In genomic region chr7:13024805-13025204, GRCm38 (mm10) we compare ENCODE assay signal across 8 mouse cellular contexts. TPM values are rescaled to one million over a fixed set of nuclear protein-coding genes. Genes with fewer than 3 reads are reported as not detected.
DNase-seq lines count a peak whose midpoint lies in the region; ATAC-seq and TF ChIP-seq lines count a peak whose summit lies in the region.

No protein-coding gene starts in this region.

- H3ac ChIP-seq in C2C12 (ENCODE audit: control insufficient read depth, insufficient read length, low read depth): peak overlapping the region; percentile 88

- H3K9ac ChIP-seq in heart, embryonic 15.5 days: peak overlapping the region; percentile 98
- peak overlapping the region; percentile 86 for H3K9ac ChIP-seq in liver, postnatal 0 days (replicated peaks)
- peak overlapping the region; percentile 93 for H3K9ac ChIP-seq in neural tube, embryonic 14.5 days (replicated peaks; ENCODE audit: low read depth, low read length)

- H3K27ac ChIP-seq in bone marrow, adult 2 months (ENCODE audit: control insufficient read depth, insufficient read depth, low read depth, low read length, poor library complexity): peak overlapping the region; percentile 99
- peak overlapping the region; percentile 99 for H3K27ac ChIP-seq in heart, embryonic 15.5 days
- H3K27ac ChIP-seq in liver, postnatal 0 days (ENCODE audit: low read depth): peak overlapping the region; percentile 99
- peak overlapping the region; percentile 98 for H3K27ac ChIP-seq in neural tube, embryonic 14.5 days (ENCODE audit: low read depth, low read length)

- WGBS in bone marrow, adult 2 months: under 1% methylated on average over 44 of the region's 44 CpGs
- under 1% methylated on average over 44 of the region's 44 CpGs for WGBS in heart, embryonic 15.5 days
- under 1% methylated on average over 44 of the region's 44 CpGs for WGBS in liver, postnatal 0 days (ENCODE audit: insufficient replicate concordance)
- WGBS in neural tube, embryonic 14.5 days: under 1% methylated on average over 36 of the region's 44 CpGs

- no peak for TF ChIP-seq POLR2A in bone marrow, adult 2 months (IDR thresholded peaks at IDR 0.05; ENCODE audit: borderline replicate concordance, control insufficient read depth, low read depth, low read length)

- peak overlapping the region; percentile 85 for H3K4me2 ChIP-seq in heart, embryonic 15.5 days
- H3K4me2 ChIP-seq in liver, postnatal 0 days (ENCODE audit: low read depth, low read length): peak overlapping the region; percentile 96
- peak overlapping the region; percentile 87 for H3K4me2 ChIP-seq in neural tube, embryonic 14.5 days (ENCODE audit: low read depth, low read length)

- no peaks in the 10 kb centered on the region for H3K27me3 ChIP-seq in C2C12 (ENCODE audit: control insufficient read depth, insufficient read depth, insufficient read length)
- H3K27me3 ChIP-seq in heart, embryonic 15.5 days: no peaks in the 10 kb centered on the region
- no peaks in the 10 kb centered on the region for H3K27me3 ChIP-seq in liver, postnatal 0 days (ENCODE audit: insufficient read depth, low read length)
- H3K27me3 ChIP-seq in neural tube, embryonic 14.5 days (ENCODE audit: control insufficient read depth, insufficient read depth, low read length): no peaks in the 10 kb centered on the region

- peaks cover 52% of the 10 kb centered on the region for H3K79me2 ChIP-seq in C2C12 (ENCODE audit: control insufficient read depth, insufficient read depth)

- H3K4me1 ChIP-seq in bone marrow, adult 2 months (ENCODE audit: control insufficient read depth, insufficient read depth, low read length): peaks cover 4% of the 10 kb centered on the region
- H3K4me1 ChIP-seq in heart, embryonic 15.5 days (replicated peaks): peaks cover 30% of the 10 kb centered on the region
- H3K4me1 ChIP-seq in liver, postnatal 0 days (ENCODE audit: insufficient read depth): peaks cover 27% of the 10 kb centered on the region
- peaks cover 18% of the 10 kb centered on the region for H3K4me1 ChIP-seq in neural tube, embryonic 14.5 days (ENCODE audit: control insufficient read depth, insufficient read depth, low read length)

- no peaks in the 10 kb centered on the region for H3K9me3 ChIP-seq in heart, embryonic 15.5 days (replicated peaks)
- no peaks in the 10 kb centered on the region for H3K9me3 ChIP-seq in liver, postnatal 0 days (ENCODE audit: low read length)
- no peaks in the 10 kb centered on the region for H3K9me3 ChIP-seq in neural tube, embryonic 14.5 days (ENCODE audit: control insufficient read depth, low read length)

- H3K4me3 ChIP-seq in C2C12 (ENCODE audit: insufficient read depth, poor library complexity, severe bottlenecking): peak overlapping the region; percentile 80
- peak overlapping the region; percentile 65 for H3K4me3 ChIP-seq in bone marrow, adult 2 months (replicated peaks; ENCODE audit: control insufficient read depth, low read depth, low read length)
- H3K4me3 ChIP-seq in heart, embryonic 15.5 days: peak overlapping the region; percentile 97
- peak overlapping the region; percentile 70 for H3K4me3 ChIP-seq in liver, postnatal 0 days (ENCODE audit: low read depth, low read length)
- H3K4me3 ChIP-seq in neural tube, embryonic 14.5 days (ENCODE audit: low read depth, low read length): peak overlapping the region; percentile 74

- TF ChIP-seq CTCF in C2C12 (IDR thresholded peaks at IDR 0.05; ENCODE audit: control insufficient read depth, insufficient read depth, insufficient read length): peak; percentile 0
- TF ChIP-seq CTCF in bone marrow, adult 2 months (IDR thresholded peaks at IDR 0.05; ENCODE audit: control insufficient read depth, insufficient read depth, low read length): no peak
- TF ChIP-seq CTCF in liver, postnatal 0 days (IDR thresholded peaks at IDR 0.05; ENCODE audit: low read depth): peak; percentile 48

- TF ChIP-seq EP300 in liver, postnatal 0 days (IDR thresholded peaks at IDR 0.05; ENCODE audit: low read depth): no peak

- H3K36me3 ChIP-seq in C2C12 (ENCODE audit: control insufficient read depth, insufficient read depth): peaks cover 48% of the 10 kb centered on the region
- H3K36me3 ChIP-seq in heart, embryonic 15.5 days: peaks cover 37% of the 10 kb centered on the region
- peaks cover 37% of the 10 kb centered on the region for H3K36me3 ChIP-seq in liver, postnatal 0 days (replicated peaks; ENCODE audit: insufficient read depth, low read length)
- peaks cover 38% of the 10 kb centered on the region for H3K36me3 ChIP-seq in neural tube, embryonic 14.5 days (ENCODE audit: control insufficient read depth, insufficient read depth, low read length)

- peak; percentile 31 for ATAC-seq in erythroid progenitor cell, adult 5-6 weeks (replicated peaks; ENCODE audit: low FRiP score, poor library complexity, severe bottlenecking)
- peak; percentile 70 for ATAC-seq in heart, embryonic 15.5 days (replicated peaks; ENCODE audit: insufficient number of reproducible peaks, insufficient read depth, low FRiP score, low read depth)
- peak; percentile 52 for ATAC-seq in liver, postnatal 0 days
- peak; percentile 64 for ATAC-seq in neural tube, embryonic 14.5 days (ENCODE audit: low read depth)

- peak; percentile 73 to 88 for DNase-seq in kidney, postnatal 25 days
- peak; percentile 83 for DNase-seq in liver, postnatal 0 days
- peak; percentile 85 for DNase-seq in testis, postnatal 14 days (ENCODE audit: low spot score)

- peaks cover 34% of the 10 kb centered on the region for H3K79me3 ChIP-seq in C2C12 (ENCODE audit: low read depth)

TF ChIP-seq in C2C12, 6 proteins besides CTCF, POLR2A, EP300 and RAD21:
- TF ChIP-seq USF1 (IDR thresholded peaks at IDR 0.05; ENCODE audit: low read depth) (no peak), FOSL1 (IDR thresholded peaks at IDR 0.05; ENCODE audit: insufficient read depth, low read length, poor library complexity, severe bottlenecking) (no peak), MYOD1 (IDR thresholded peaks at IDR 0.05; ENCODE audit: control insufficient read depth, insufficient read length, low read depth) (no peak), MAX (IDR thresholded peaks at IDR 0.05) (no peak), MYOG (IDR thresholded peaks at IDR 0.05; ENCODE audit: control insufficient read depth, extremely low read depth, insufficient read length) (no peak), CEBPB (IDR thresholded peaks at IDR 0.05; ENCODE audit: low read depth) (no peak)

RNA-seq across cellular contexts. Expression of gene Chmp2a, which starts 9.8 kb away (rescaled TPM):
- polyA plus RNA-seq in C2C12 (2012; fragmentation: generic; extraction: Trizol): 128 TPM
- 123 and 183 TPM in 2 replicates for polyA plus RNA-seq in bone marrow, adult 2 months (2011; ENCODE audit: insufficient read depth, insufficient read length, low replicate concordance, missing spikeins)
- 116 and 138 TPM in 2 replicates for total RNA-seq in erythroid progenitor cell, adult 5-6 weeks (2015; ENCODE audit: low replicate concordance)
- 125 and 153 TPM in 2 replicates for total RNA-seq in erythroid progenitor cell, adult 5-6 weeks (2017; ENCODE audit: low replicate concordance)
- polyA plus RNA-seq in heart, embryonic 15.5 days (2015; fragmentation: Nextera tagmentation; extraction: Ambion mirVana): 129 and 133 TPM in 2 replicates
- 132 TPM in 2 replicates for polyA plus RNA-seq in liver, postnatal 0 days (2015; fragmentation: Nextera tagmentation; extraction: Ambion mirVana)
- polyA plus RNA-seq in neural tube, embryonic 14.5 days (2014; fragmentation: Nextera tagmentation; extraction: Ambion mirVana): 196 and 199 TPM in 2 replicates

RNA-seq across cellular contexts. Expression of gene Ube2m, which starts 13.3 kb away (rescaled TPM):
- polyA plus RNA-seq in C2C12 (2012; fragmentation: generic; extraction: Trizol): 239 TPM
- polyA plus RNA-seq in bone marrow, adult 2 months (2011; ENCODE audit: insufficient read depth, insufficient read length, low replicate concordance, missing spikeins): 132 and 135 TPM in 2 replicates
- 70.0 and 96.9 TPM in 2 replicates for total RNA-seq in erythroid progenitor cell, adult 5-6 weeks (2015; ENCODE audit: low replicate concordance)
- total RNA-seq in erythroid progenitor cell, adult 5-6 weeks (2017; ENCODE audit: low replicate concordance): 61.0 and 94.6 TPM in 2 replicates
- 107 and 130 TPM in 2 replicates for polyA plus RNA-seq in heart, embryonic 15.5 days (2015; fragmentation: Nextera tagmentation; extraction: Ambion mirVana)
- polyA plus RNA-seq in liver, postnatal 0 days (2015; fragmentation: Nextera tagmentation; extraction: Ambion mirVana): 53.8 and 59.8 TPM in 2 replicates
- polyA plus RNA-seq in neural tube, embryonic 14.5 days (2014; fragmentation: Nextera tagmentation; extraction: Ambion mirVana): 142 and 146 TPM in 2 replicates

RNA-seq across cellular contexts. Expression of gene Zbtb45, which starts 15.0 kb away (rescaled TPM):
- polyA plus RNA-seq in C2C12 (2012; fragmentation: generic; extraction: Trizol): 19.4 TPM
- 9.6 and 10.0 TPM in 2 replicates for polyA plus RNA-seq in bone marrow, adult 2 months (2011; ENCODE audit: insufficient read depth, insufficient read length, low replicate concordance, missing spikeins)
- total RNA-seq in erythroid progenitor cell, adult 5-6 weeks (2015; ENCODE audit: low replicate concordance): 4.0 and 10.1 TPM in 2 replicates
- 6.7 and 7.6 TPM in 2 replicates for total RNA-seq in erythroid progenitor cell, adult 5-6 weeks (2017; ENCODE audit: low replicate concordance)
- 12.2 and 18.0 TPM in 2 replicates for polyA plus RNA-seq in heart, embryonic 15.5 days (2015; fragmentation: Nextera tagmentation; extraction: Ambion mirVana)
- 5.6 and 7.2 TPM in 2 replicates for polyA plus RNA-seq in liver, postnatal 0 days (2015; fragmentation: Nextera tagmentation; extraction: Ambion mirVana)
- 36.0 and 40.5 TPM in 2 replicates for polyA plus RNA-seq in neural tube, embryonic 14.5 days (2014; fragmentation: Nextera tagmentation; extraction: Ambion mirVana)

RNA-seq across cellular contexts. Expression of gene Trim28, which starts 25.9 kb away (rescaled TPM):
- 606 TPM for polyA plus RNA-seq in C2C12 (2012; fragmentation: generic; extraction: Trizol)
- polyA plus RNA-seq in bone marrow, adult 2 months (2011; ENCODE audit: insufficient read depth, insufficient read length, low replicate concordance, missing spikeins): 163 and 286 TPM in 2 replicates
- 194 and 220 TPM in 2 replicates for total RNA-seq in erythroid progenitor cell, adult 5-6 weeks (2015; ENCODE audit: low replicate concordance)
- total RNA-seq in erythroid progenitor cell, adult 5-6 weeks (2017; ENCODE audit: low replicate concordance): 137 and 141 TPM in 2 replicates
- polyA plus RNA-seq in heart, embryonic 15.5 days (2015; fragmentation: Nextera tagmentation; extraction: Ambion mirVana): 116 and 173 TPM in 2 replicates
- polyA plus RNA-seq in liver, postnatal 0 days (2015; fragmentation: Nextera tagmentation; extraction: Ambion mirVana): 56.0 and 59.1 TPM in 2 replicates
- polyA plus RNA-seq in neural tube, embryonic 14.5 days (2014; fragmentation: Nextera tagmentation; extraction: Ambion mirVana): 251 and 280 TPM in 2 replicates

RNA-seq across cellular contexts. Expression of gene Slc27a5, which starts 26.8 kb away (rescaled TPM):
- polyA plus RNA-seq in C2C12 (2012; fragmentation: generic; extraction: Trizol): 0.05 TPM
- polyA plus RNA-seq in bone marrow, adult 2 months (2011; ENCODE audit: insufficient read depth, insufficient read length, low replicate concordance, missing spikeins): 1.7 and 2.2 TPM in 2 replicates
- not detected in 2 replicates for total RNA-seq in erythroid progenitor cell, adult 5-6 weeks (2015; ENCODE audit: low replicate concordance)
- total RNA-seq in erythroid progenitor cell, adult 5-6 weeks (2017; ENCODE audit: low replicate concordance): not detected in 2 replicates
- polyA plus RNA-seq in heart, embryonic 15.5 days (2015; fragmentation: Nextera tagmentation; extraction: Ambion mirVana): 0.14 TPM in 1 of 2 replicates, not detected in the other
- 103 and 122 TPM in 2 replicates for polyA plus RNA-seq in liver, postnatal 0 days (2015; fragmentation: Nextera tagmentation; extraction: Ambion mirVana)
- polyA plus RNA-seq in neural tube, embryonic 14.5 days (2014; fragmentation: Nextera tagmentation; extraction: Ambion mirVana): 0.17 and 0.37 TPM in 2 replicates

Comparison
In these comparisons a context has a peak if more than half of its experiments do, and no peak if none do; other contexts are left out.
1. Peak in every context shown above with its lines: DNase-seq, ATAC-seq, H3K4me3 ChIP-seq and H3K27ac ChIP-seq.